ENCODE assay signal across 42 mouse cellular contexts in the genomic region with DNA sequence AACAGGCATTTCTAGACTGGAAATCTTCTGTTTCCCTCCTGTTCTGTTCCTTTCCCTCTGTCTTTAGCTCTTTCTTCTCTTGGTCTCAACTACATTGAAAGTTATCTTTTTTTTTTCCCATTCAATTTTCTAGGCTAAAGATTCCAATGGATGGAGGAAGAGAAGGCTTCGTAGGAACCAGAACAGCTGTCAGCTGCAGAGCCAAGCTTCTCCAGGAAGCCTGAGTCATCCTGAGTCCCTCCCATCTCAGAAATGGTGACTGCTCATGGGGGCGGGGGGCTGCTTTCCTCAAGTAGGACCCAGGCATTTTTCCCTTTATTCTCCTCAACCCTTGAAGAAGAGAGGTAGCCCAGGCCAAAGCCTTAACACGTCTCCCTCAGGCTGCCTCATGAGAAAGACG. TPM values are rescaled to one million over a fixed set of nuclear protein-coding genes. Genes with fewer than 3 reads are reported as not detected.
"Had no signal": no experiment of that assay in that cellular context is flagged by ENCODE, and none has a peak within 500 bp of the region (broad histone marks: within the 10 kb centered on the region; RNA-seq: fewer than 3 reads in every experiment).

No protein-coding gene starts in this region.

- ATAC-seq: hindbrain, embryonic 16.5 days; hindbrain, postnatal 0 days; inflammation-experienced regulatory T-cells, adult 6 months; intestine, embryonic 15.5 days; intestine, embryonic 16.5 days; intestine, postnatal 0 days had no signal

- DNase-seq: heart, postnatal 10 days; heart, postnatal 14 days; heart, postnatal 36 days; heart, postnatal 4 days; kidney, adult 11 months; kidney, adult 18-20 months; kidney, adult 2 months; kidney, adult 8-10 months; kidney, adult 9 months; kidney, postnatal 10 days; kidney, postnatal 14 days; kidney, postnatal 25 days; kidney, postnatal 36 days; layer of hippocampus, adult 9-11 months; layer of hippocampus, postnatal 36 days had no signal

- H3K4me2 ChIP-seq: heart, embryonic 11.5 days; heart, embryonic 12.5 days; heart, embryonic 13.5 days; heart, embryonic 15.5 days; hindbrain, embryonic 12.5 days; hindbrain, embryonic 13.5 days; hindbrain, embryonic 14.5 days; hindbrain, embryonic 15.5 days; intestine, embryonic 15.5 days; kidney, embryonic 15.5 days had no signal

- H3K4me1 ChIP-seq: hindbrain, embryonic 10.5 days; hindbrain, embryonic 15.5 days had no signal

- H3K9me3 ChIP-seq: heart, embryonic 10.5 days; heart, embryonic 12.5 days; heart, embryonic 13.5 days; heart, embryonic 15.5 days; hindbrain, embryonic 10.5 days; hindbrain, embryonic 12.5 days; hindbrain, embryonic 13.5 days; hindbrain, embryonic 15.5 days; intestine, embryonic 15.5 days; kidney, embryonic 15.5 days had no signal

- H3K36me3 ChIP-seq: heart, embryonic 10.5 days; heart, embryonic 12.5 days; heart, embryonic 13.5 days; heart, embryonic 15.5 days; hindbrain, embryonic 10.5 days; hindbrain, embryonic 12.5 days; hindbrain, embryonic 13.5 days; hindbrain, embryonic 15.5 days; intestine, embryonic 15.5 days had no signal

- H3K27ac ChIP-seq: heart, embryonic 10.5 days; heart, embryonic 13.5 days; heart, embryonic 15.5 days; hindbrain, embryonic 10.5 days; hindbrain, embryonic 12.5 days; hindbrain, embryonic 13.5 days; hindbrain, embryonic 14.5 days; hindbrain, embryonic 15.5 days; hindbrain, postnatal 0 days; intestine, embryonic 15.5 days; kidney, embryonic 15.5 days; kidney, postnatal 0 days; layer of hippocampus, adult 2 months had no signal

- H3K4me3 ChIP-seq: heart, embryonic 10.5 days; heart, embryonic 12.5 days; heart, embryonic 13.5 days; heart, embryonic 15.5 days; hindbrain, embryonic 10.5 days; hindbrain, embryonic 12.5 days; hindbrain, embryonic 13.5 days; hindbrain, embryonic 15.5 days; intestine, embryonic 15.5 days; kidney, embryonic 15.5 days; layer of hippocampus, adult 2 months had no signal

- H3K9ac ChIP-seq: heart, embryonic 12.5 days; heart, embryonic 13.5 days; heart, embryonic 15.5 days; hindbrain, embryonic 12.5 days; hindbrain, embryonic 13.5 days; hindbrain, embryonic 14.5 days; hindbrain, embryonic 15.5 days; intestine, embryonic 15.5 days; kidney, embryonic 15.5 days had no signal

RNA-seq across cellular contexts. Expression of a gene that starts 7.4 kb away (rescaled TPM):
- polyA plus RNA-seq: heart, embryonic 12.5 days; heart, embryonic 14.5 days; heart, embryonic 15.5 days; heart, embryonic 16.5 days; hindbrain, embryonic 14.5 days had no signal

RNA-seq across cellular contexts. Expression of a gene that starts 9.8 kb away (rescaled TPM):
- polyA plus RNA-seq: heart, embryonic 10.5 days; heart, embryonic 11.5 days; heart, embryonic 12.5 days; heart, embryonic 13.5 days; heart, embryonic 14.5 days; heart, embryonic 15.5 days; heart, embryonic 16.5 days; heart, postnatal 0 days; hindbrain, embryonic 11.5 days; hindbrain, embryonic 12.5 days; hindbrain, embryonic 13.5 days; hindbrain, embryonic 14.5 days; hindbrain, embryonic 15.5 days; hindbrain, embryonic 16.5 days; hindbrain, postnatal 0 days; inflammation-experienced regulatory T-cells, adult 6 months; intestine, embryonic 14.5 days; intestine, embryonic 15.5 days; intestine, embryonic 16.5 days; intestine, postnatal 0 days; kidney, adult 2 months; kidney, embryonic 14.5 days; kidney, embryonic 15.5 days; kidney, embryonic 16.5 days; kidney, postnatal 0 days; large intestine, adult 2 months had no signal
